Mouse (Mus musculus): Measurements from ENCODE around the gene Ddb2. TPM values are rescaled to one million over a fixed set of nuclear protein-coding genes. Genes with fewer than 3 reads are reported as not detected.
"Not testable (repeated sequence)": the region's sequence is repeated elsewhere in the genome, so short reads cannot be mapped to it uniquely, and the experiment has no call there.

Gene Ddb2
- polyA plus RNA-seq, 1 experiment from 2014 or later = 9.3 TPM

DNA sequence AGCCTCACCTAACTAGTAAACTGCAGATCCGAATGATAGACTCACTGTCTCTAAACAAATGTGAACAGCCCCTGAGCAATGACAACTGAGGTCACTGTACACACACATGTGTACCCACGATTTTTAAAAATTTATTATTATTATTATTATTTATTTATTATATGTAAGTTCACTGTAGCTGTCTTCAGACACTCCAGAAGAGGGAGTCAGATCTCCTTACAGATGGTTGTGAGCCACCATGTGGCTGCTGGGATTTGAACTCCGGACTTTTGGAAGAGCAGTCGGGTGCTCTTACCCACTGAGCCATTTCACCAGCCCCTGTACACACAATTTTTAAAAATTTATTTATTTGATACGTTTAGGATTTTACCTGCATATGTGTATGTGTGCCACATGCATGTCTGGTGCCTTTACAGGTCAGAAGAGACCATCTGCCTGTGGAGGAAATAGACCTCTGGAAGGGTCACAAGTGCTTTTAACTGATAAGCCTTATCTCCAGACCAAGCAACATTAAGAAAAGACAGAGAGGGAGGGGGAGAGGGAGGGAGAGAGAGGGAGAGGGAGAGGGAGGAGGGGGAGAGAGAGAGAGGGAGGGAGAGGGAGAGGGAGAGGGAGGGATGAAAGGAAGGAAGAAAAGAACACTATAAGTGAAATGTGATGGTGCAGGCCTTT is 7.9 kb upstream of the Ddb2 start:
- Histone ChIP-seq H3K4me3 (no peak overlapping the region), H3K36me3 (replicated peaks) (no peaks in the 10 kb centered on the region), H3K27ac (replicated peaks) (no peak overlapping the region), H3K27me3 (replicated peaks; ENCODE audit: low read depth, poor library complexity, severe bottlenecking) (no peaks in the 10 kb centered on the region), H3K4me1 (peaks cover 6% of the 10 kb centered on the region; the same call in 1 of the 2 replicates), H3K9me3 (no peaks in the 10 kb centered on the region)
- 79% methylated on average over 5 of the region's 5 CpGs for WGBS
- no peak for DNase-seq (ENCODE audit: low spot score)

DNA sequence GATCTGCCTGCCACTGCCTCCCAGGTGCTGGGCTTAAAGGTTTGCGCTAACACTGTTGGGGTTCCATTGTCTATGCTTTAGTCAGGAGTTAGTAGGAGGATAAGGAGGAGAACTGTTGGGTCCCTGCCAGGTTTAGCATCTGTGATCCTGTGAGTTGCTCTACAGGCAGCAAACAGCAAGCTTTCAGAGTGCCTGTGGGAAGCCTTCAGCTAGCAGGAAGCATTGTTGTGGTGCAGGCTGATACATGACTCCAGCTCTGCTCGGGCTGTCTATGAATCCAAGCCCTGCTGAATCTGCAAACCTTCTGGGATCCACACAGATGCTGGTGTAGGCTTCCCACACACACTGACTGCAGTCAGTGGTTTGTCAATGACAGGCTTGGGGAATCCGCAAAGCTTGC is 6.6 kb upstream of the Ddb2 start:
- peak overlapping the region; percentile 48 for H3K27ac ChIP-seq (replicated peaks)
- H3K36me3 ChIP-seq (replicated peaks) = no peaks in the 10 kb centered on the region
- 65% methylated on average over 3 of the region's 3 CpGs for WGBS
- H3K9me3 ChIP-seq = no peaks in the 10 kb centered on the region
- H3K4me3 ChIP-seq = no peak overlapping the region
- peaks cover 6% of the 10 kb centered on the region; the same call in 1 of the 2 replicates for H3K4me1 ChIP-seq
- DNase-seq (ENCODE audit: low spot score) = no peak
- H3K27me3 ChIP-seq (replicated peaks; ENCODE audit: low read depth, poor library complexity, severe bottlenecking) = no peaks in the 10 kb centered on the region

DNA sequence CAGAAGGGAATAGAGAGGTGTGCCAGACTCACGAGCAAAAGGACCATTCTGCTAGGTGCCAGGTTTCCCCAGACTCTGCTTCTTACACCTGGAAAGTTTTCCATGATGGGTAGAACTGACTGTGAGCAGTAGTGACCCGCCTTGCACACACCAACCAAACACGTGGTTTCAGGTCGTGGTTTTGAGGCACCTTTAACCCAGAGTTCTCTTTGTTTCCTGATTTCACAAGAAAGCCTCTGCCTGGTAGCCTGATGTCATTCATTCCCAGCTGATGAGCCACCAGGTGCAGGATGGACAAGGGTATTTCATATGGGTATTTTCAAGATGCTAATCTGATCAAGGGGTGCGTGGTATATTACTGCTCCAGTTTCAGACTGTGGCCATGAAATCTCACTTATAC is 5.8 kb upstream of the Ddb2 start:
- DNase-seq (ENCODE audit: low spot score) = no peak
- H3K36me3 ChIP-seq (replicated peaks) = no peaks in the 10 kb centered on the region
- 72% methylated on average over 5 of the region's 5 CpGs for WGBS

DNA sequence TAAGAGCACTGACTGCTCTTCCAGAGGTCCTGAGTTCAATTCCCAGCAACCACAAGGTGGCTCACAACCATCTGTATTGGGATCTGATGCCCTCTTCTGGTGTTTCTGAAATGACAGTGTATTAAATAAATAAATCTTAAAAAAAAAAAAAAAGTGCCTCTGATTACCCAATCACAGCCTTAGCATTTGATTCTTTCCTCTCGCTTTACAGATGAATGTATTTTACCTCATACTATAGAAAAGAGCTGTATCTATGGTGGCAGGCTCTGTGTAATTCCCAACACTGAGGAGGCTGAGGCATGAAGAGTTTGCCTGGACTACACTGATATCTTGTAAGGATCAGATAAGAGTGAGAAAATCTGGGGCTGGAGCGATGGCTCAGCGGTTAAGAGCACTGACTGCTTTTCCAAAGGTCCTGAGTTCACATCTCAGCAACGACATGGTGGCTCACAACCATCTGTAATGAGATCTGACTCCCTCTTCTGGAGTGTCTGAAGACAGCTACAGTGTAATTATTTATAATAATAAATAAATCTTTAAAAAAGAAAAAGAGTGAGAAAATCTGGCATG is 814 bp upstream of the Ddb2 start:
- Histone ChIP-seq H3K4me1 (peaks cover 10% of the 10 kb centered on the region), H3K27ac (replicated peaks) (peak overlapping the region; percentile 89), H3K4me3 (peak overlapping the region; percentile 67)
- not testable (repeated sequence) for H3K27me3 ChIP-seq (replicated peaks; ENCODE audit: low read depth, poor library complexity, severe bottlenecking); H3K36me3 ChIP-seq (replicated peaks); DNase-seq (ENCODE audit: low spot score); H3K9me3 ChIP-seq
- WGBS = 25% methylated on average over 4 of the region's 4 CpGs

More for the DNA sequence above, 5.8 kb upstream of the Ddb2 start:
- Histone ChIP-seq H3K4me3 (no peak overlapping the region), H3K4me1 (peaks cover 9% of the 10 kb centered on the region), H3K27ac (replicated peaks) (no peak overlapping the region), H3K9me3 (no peaks in the 10 kb centered on the region), H3K27me3 (replicated peaks; ENCODE audit: low read depth, poor library complexity, severe bottlenecking) (no peaks in the 10 kb centered on the region)

DNA sequence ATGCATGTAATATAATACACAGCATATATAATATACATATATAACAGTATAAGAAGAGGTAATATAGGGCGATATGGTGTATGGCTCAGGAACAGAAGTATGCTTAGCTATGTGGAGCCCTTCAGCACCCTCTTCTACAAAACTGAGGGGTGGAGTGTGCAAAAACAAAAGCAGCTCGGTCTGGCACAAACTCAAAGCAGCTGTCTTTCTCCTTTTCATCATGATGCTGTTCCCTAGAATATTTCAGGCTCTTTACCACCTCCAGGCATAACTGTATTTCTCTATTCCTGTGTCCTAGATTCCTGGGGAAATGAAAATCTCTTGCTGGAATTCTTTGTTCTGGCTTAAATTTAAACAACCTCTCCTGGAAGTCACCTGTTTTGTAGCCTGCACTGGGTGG is 7.0 kb downstream of the Ddb2 start:
- no peak overlapping the region for H3K4me3 ChIP-seq
- H3K36me3 ChIP-seq (replicated peaks) = 0 out of 2 replicates have a peak, but pooled peaks cover 7% of the 10 kb centered on the region
- no peak overlapping the region for H3K27ac ChIP-seq (replicated peaks)
- no peaks in the 10 kb centered on the region for H3K27me3 ChIP-seq (replicated peaks; ENCODE audit: low read depth, poor library complexity, severe bottlenecking)
- 76% methylated on average over 2 of the region's 2 CpGs for WGBS
- H3K9me3 ChIP-seq = no peaks in the 10 kb centered on the region
- DNase-seq (ENCODE audit: low spot score) = no peak
- no peaks in the 10 kb centered on the region for H3K4me1 ChIP-seq

DNA sequence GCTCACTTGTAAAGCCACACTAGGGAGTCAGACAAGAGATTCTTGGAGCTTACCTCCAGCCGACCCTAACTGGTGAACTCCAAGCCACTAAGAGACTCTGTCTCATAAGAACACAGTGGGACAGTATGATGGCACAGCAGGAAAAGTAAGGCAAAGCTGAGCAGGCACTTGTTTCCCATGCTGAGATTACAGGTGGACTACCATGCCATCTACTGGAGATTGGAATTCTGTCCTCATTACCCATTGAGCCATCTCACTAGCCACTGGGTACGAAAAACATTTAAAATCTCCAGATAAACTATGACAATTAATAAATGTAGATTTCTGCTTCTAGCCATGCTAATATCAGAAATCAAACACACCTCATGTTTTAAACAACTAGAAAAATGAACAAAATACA is 13.2 kb downstream of the Ddb2 start:
- Histone ChIP-seq H3K36me3 (replicated peaks) (0 out of 2 replicates have a peak, but pooled peaks cover 2% of the 10 kb centered on the region), H3K4me3 (no peak overlapping the region), H3K27ac (replicated peaks) (no peak overlapping the region), H3K9me3 (no peaks in the 10 kb centered on the region), H3K4me1 (no peaks in the 10 kb centered on the region), H3K27me3 (replicated peaks; ENCODE audit: low read depth, poor library complexity, severe bottlenecking) (no peaks in the 10 kb centered on the region)
- no peak for DNase-seq (ENCODE audit: low spot score)
- WGBS = 87% methylated on average over 2 of the region's 2 CpGs

DNA sequence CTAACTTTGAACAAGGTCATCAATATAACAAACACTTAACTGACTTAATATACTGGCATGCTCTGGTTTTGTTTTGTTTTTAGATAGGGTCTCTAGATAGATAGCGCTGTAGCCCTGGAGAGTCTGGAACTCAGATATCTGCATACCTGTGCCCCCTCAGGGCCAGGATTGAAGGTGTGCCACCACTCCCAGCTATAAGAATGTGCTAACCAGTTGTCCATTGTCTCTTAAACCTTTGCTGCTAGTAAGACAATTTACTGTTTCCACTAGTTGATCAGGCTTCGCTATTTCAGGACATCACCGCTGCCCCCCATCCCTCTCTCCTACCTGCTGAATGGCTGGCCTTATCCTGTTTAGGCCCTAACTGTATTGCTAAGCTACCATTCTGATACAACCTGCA is 16.3 kb downstream of the Ddb2 start:
- Histone ChIP-seq H3K27ac (replicated peaks) (no peak overlapping the region), H3K36me3 (replicated peaks) (peaks cover 19% of the 10 kb centered on the region)
- 95% methylated on average over 3 of the region's 3 CpGs for whole genome bisulfite sequencing

DNA sequence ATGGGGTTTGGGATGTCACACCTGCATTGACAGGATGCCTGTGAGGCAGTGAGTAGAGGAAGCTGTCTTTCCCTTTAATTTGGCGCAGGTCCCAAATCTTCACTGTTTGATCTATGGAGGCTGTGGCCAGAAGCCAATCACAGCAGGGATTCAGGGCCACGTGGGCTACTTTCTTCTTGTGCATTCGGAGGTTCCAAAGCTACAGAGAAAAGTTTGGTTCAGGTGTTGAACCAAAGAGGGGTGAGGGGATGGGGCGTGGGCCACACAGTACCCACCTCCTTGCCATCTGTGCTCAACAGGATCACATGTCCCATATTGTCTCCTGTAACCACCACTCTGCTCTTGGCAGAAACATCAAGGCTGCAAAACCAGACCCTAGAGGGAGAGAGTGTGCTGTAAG is 19.8 kb downstream of the Ddb2 start:
- WGBS = 75% methylated on average over 4 of the region's 4 CpGs
- H3K27ac ChIP-seq (replicated peaks) = no peak overlapping the region
- no peaks in the 10 kb centered on the region for H3K4me1 ChIP-seq
- H3K9me3 ChIP-seq = no peaks in the 10 kb centered on the region
- no peak overlapping the region for H3K4me3 ChIP-seq
- no peaks in the 10 kb centered on the region for H3K27me3 ChIP-seq (replicated peaks; ENCODE audit: low read depth, poor library complexity, severe bottlenecking)
- H3K36me3 ChIP-seq (replicated peaks) = peaks cover 52% of the 10 kb centered on the region
- no peak for DNase-seq (ENCODE audit: low spot score)

More for the DNA sequence above, 16.3 kb downstream of the Ddb2 start:
- no peak for DNase-seq (ENCODE audit: low spot score)
- no peak overlapping the region for H3K4me3 ChIP-seq
- H3K4me1 ChIP-seq = no peaks in the 10 kb centered on the region
- H3K27me3 ChIP-seq (replicated peaks; ENCODE audit: low read depth, poor library complexity, severe bottlenecking) = no peaks in the 10 kb centered on the region
- H3K9me3 ChIP-seq = no peaks in the 10 kb centered on the region

DNA sequence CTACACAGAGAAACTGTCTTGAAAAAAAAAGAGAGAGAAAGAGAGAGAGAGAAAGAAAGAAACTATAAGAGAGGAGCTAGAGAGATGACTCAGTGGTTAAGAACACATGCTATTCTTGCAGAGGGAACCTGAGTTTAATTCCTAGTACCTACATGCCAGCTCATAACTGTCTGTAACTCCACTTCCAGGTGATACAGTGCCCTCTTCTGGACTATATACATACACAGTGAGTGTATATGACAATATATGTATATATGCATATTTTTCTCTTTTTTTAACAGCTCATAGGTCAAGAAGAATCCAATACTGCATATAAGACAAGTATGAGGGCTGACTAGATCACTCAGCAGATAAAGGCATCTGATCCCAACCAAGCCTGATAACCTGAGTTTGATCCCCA is 23.5 kb downstream of the Ddb2 start:
- H3K9me3 ChIP-seq = no peaks in the 10 kb centered on the region
- H3K4me3 ChIP-seq = no peak overlapping the region
- no peak for DNase-seq (ENCODE audit: low spot score)
- H3K36me3 ChIP-seq (replicated peaks) = peaks cover 82% of the 10 kb centered on the region
- H3K27ac ChIP-seq (replicated peaks) = no peak overlapping the region
- no peaks in the 10 kb centered on the region for H3K27me3 ChIP-seq (replicated peaks; ENCODE audit: low read depth, poor library complexity, severe bottlenecking)
- no peaks in the 10 kb centered on the region for H3K4me1 ChIP-seq

DNA sequence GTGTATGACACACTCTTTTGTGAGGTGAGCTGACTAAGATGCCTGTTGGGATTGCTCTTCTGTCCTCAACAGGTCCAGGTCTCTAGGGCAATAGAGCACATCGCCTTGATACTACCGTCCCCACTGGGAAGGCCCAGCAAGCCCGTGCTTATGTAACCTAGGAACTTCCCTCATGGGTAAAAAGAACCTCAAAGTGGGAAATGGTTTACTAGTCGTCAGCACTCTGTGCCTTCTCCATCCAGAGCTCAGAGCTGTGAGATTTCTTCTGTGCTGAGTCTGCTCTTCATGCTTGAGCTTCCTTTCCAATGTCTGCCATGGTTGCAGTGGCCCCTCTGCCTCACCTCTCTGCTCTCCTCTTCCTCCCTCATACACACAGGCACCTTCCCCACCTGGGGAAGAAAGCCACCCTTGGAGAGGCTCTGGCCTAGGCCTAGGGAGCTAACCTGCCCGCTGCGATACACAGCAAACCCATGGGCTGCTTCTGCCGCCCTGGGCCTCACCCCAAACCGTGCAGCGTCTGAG is 30.5 kb downstream of the Ddb2 start:
- peaks cover 68% of the 10 kb centered on the region for H3K36me3 ChIP-seq (replicated peaks)
- 91% methylated on average over 9 of the region's 9 CpGs for WGBS
- H3K4me1 ChIP-seq = peaks cover 18% of the 10 kb centered on the region
- H3K4me3 ChIP-seq = no peak overlapping the region
- no peaks in the 10 kb centered on the region for H3K27me3 ChIP-seq (replicated peaks; ENCODE audit: low read depth, poor library complexity, severe bottlenecking)
- no peak for DNase-seq (ENCODE audit: low spot score)
- no peaks in the 10 kb centered on the region for H3K9me3 ChIP-seq
- no peak overlapping the region for H3K27ac ChIP-seq (replicated peaks)

DNA sequence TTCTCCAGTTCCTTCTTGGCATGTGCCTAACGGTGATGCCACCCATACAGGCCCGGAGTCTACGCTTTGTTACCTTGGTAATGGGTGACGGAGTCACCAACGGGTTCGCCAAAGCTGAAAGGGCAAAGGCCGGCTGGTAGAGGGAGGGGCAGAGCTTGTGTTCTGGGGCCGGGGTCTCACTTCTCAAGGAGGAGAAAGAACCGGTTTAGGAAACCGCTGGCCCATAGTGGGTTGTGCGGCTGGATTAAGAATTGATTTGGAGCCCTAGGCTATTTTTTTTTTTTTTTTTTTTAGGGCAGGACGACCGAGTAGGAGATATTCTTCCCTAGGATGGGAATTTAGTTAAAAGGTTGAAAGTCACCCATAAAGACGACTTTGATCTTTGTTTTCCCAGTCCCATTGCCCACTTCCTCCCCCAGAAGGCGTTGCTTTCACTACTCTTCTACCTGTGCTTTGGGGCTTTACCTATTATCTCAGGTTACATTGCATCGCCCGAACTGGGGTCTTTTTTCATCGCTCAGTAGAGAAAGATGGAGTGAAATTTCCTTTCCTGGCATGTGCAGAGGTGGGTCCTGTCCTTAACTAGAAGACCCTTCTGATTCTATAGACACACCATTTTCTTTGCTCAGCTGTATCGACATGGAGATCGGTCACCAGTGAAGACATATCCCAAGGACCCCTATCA is 33.7 kb downstream of the Ddb2 start:
- 12% methylated on average over 20 of the region's 20 CpGs for WGBS
- Histone ChIP-seq H3K36me3 (replicated peaks) (peaks cover 39% of the 10 kb centered on the region), H3K27ac (replicated peaks) (peak overlapping the region; percentile 92), H3K27me3 (replicated peaks; ENCODE audit: low read depth, poor library complexity, severe bottlenecking) (no peaks in the 10 kb centered on the region), H3K4me3 (peak overlapping the region; percentile 70), H3K9me3 (no peaks in the 10 kb centered on the region), H3K4me1 (peaks cover 18% of the 10 kb centered on the region)
- no peak for DNase-seq (ENCODE audit: low spot score)

DNA sequence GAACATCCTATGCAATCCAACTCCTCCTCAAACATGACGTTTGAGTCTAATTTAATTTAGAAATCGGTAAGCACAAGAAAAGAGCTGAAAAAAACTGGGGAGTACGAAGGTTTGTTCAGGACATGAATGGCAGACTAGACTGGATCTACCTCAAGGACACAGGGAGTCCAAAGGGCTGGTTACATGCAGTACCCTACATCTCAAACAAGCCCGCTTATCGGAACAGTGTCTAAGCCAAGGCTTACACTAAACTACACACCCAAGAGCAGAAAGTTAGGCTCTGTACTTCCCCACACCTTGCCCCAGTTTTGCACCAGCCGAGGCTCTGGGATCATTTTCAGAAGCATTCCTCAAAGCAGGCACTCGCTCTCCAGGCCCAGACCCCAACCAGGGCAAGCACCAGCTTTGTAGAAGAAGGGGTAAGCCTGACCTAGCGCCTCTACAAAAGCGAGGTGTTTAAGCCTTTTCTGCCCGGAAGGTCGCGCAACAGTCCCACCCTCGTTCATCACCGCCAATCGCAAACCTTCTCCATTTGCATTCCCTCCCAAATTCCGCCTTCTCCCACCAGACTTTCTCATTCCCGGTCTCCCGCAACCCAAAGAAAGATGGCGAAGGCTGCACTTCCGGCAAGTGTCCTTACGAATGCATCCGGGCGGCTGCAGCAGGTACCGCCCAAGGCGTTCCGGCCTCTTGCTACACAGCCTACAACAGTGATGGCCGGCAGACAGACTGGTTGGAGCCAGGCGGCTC is 34.4 kb downstream of the Ddb2 start, which contains the start of the genes Nr1h3 and Acp2:
Nr1h3 (minus strand) TSS at position 613 of the 750 bp plus-strand sequence.
Acp2 (plus strand) TSS at position 664 of the 750 bp plus-strand sequence.
- Histone ChIP-seq H3K27me3 (replicated peaks; ENCODE audit: low read depth, poor library complexity, severe bottlenecking) (no peaks in the 10 kb centered on the region), H3K4me3 (peak within 1 kb of the TSS; percentile 70), H3K4me1 (peaks cover 18% of the 10 kb centered on the region), H3K36me3 (replicated peaks) (peaks cover 32% of the 10 kb centered on the region), H3K9me3 (no peaks in the 10 kb centered on the region), H3K27ac (replicated peaks) (peak within 1 kb of the TSS; percentile 92)
- WGBS = 5% methylated on average over 28 of the region's 28 CpGs
- DNase-seq (ENCODE audit: low spot score) = peak; percentile 95

All from embryonic facial prominence, embryonic 10.5 days (tissue).